Mouse (Mus musculus): ENCODE measurements around the gene Parva. TPM values are rescaled to one million over a fixed set of nuclear protein-coding genes. Genes with fewer than 3 reads are reported as not detected.

Gene Parva
- total RNA-seq, 1 experiment from 2014 or later, result not detected

GRCm38 (mm10) chr7:112416730-112417513 lies 10.4 kb upstream of the Parva start:
- no peak for ATAC-seq (replicated peaks; ENCODE audit: insufficient number of reproducible peaks, low FRiP score, low TSS enrichment, poor library complexity, severe bottlenecking)

GRCm38 (mm10) chr7:112417598-112417997 lies 9.7 kb upstream of the Parva start:
- no peak for ATAC-seq (replicated peaks; ENCODE audit: insufficient number of reproducible peaks, low FRiP score, low TSS enrichment, poor library complexity, severe bottlenecking)

- no peak for ATAC-seq (replicated peaks; ENCODE audit: insufficient number of reproducible peaks, low FRiP score, low TSS enrichment, poor library complexity, severe bottlenecking)
These were observed 3.9 kb upstream of the Parva start for GRCm38 (mm10) chr7:112423438-112423837.

GRCm38 (mm10) chr7:112426811-112427210 lies 494 bp upstream of the Parva start:
- ATAC-seq (replicated peaks; ENCODE audit: insufficient number of reproducible peaks, low FRiP score, low TSS enrichment, poor library complexity, severe bottlenecking), result no peak

- ATAC-seq (replicated peaks; ENCODE audit: insufficient number of reproducible peaks, low FRiP score, low TSS enrichment, poor library complexity, severe bottlenecking), result no peak
These were observed 842 bp downstream of the Parva start for GRCm38 (mm10) chr7:112428158-112428535.

- no peak for ATAC-seq (replicated peaks; ENCODE audit: insufficient number of reproducible peaks, low FRiP score, low TSS enrichment, poor library complexity, severe bottlenecking)
These were observed 12.5 kb downstream of the Parva start for GRCm38 (mm10) chr7:112439846-112440245.

- no peak for ATAC-seq (replicated peaks; ENCODE audit: insufficient number of reproducible peaks, low FRiP score, low TSS enrichment, poor library complexity, severe bottlenecking)
These were observed 17.1 kb downstream of the Parva start for GRCm38 (mm10) chr7:112444152-112444984.

GRCm38 (mm10) chr7:112444985-112445367 lies 17.7 kb downstream of the Parva start:
- ATAC-seq (replicated peaks; ENCODE audit: insufficient number of reproducible peaks, low FRiP score, low TSS enrichment, poor library complexity, severe bottlenecking), result no peak

GRCm38 (mm10) chr7:112446498-112446897 lies 19.2 kb downstream of the Parva start:
- ATAC-seq (replicated peaks; ENCODE audit: insufficient number of reproducible peaks, low FRiP score, low TSS enrichment, poor library complexity, severe bottlenecking), result no peak

GRCm38 (mm10) chr7:112449954-112450700 lies 22.8 kb downstream of the Parva start:
- ATAC-seq (replicated peaks; ENCODE audit: insufficient number of reproducible peaks, low FRiP score, low TSS enrichment, poor library complexity, severe bottlenecking), result no peak

GRCm38 (mm10) chr7:112452471-112452870 lies 25.2 kb downstream of the Parva start:
- no peak for ATAC-seq (replicated peaks; ENCODE audit: insufficient number of reproducible peaks, low FRiP score, low TSS enrichment, poor library complexity, severe bottlenecking)

- ATAC-seq (replicated peaks; ENCODE audit: insufficient number of reproducible peaks, low FRiP score, low TSS enrichment, poor library complexity, severe bottlenecking), result no peak
These were observed 26.5 kb downstream of the Parva start for GRCm38 (mm10) chr7:112453805-112454214.

- no peak for ATAC-seq (replicated peaks; ENCODE audit: insufficient number of reproducible peaks, low FRiP score, low TSS enrichment, poor library complexity, severe bottlenecking)
These were observed 27.1 kb downstream of the Parva start for GRCm38 (mm10) chr7:112454380-112454779.

- ATAC-seq (replicated peaks; ENCODE audit: insufficient number of reproducible peaks, low FRiP score, low TSS enrichment, poor library complexity, severe bottlenecking), result no peak
These were observed 27.6 kb downstream of the Parva start for GRCm38 (mm10) chr7:112454951-112455350.

- no peak for ATAC-seq (replicated peaks; ENCODE audit: insufficient number of reproducible peaks, low FRiP score, low TSS enrichment, poor library complexity, severe bottlenecking)
These were observed 28.3 kb downstream of the Parva start for GRCm38 (mm10) chr7:112455566-112456110.

- no peak for ATAC-seq (replicated peaks; ENCODE audit: insufficient number of reproducible peaks, low FRiP score, low TSS enrichment, poor library complexity, severe bottlenecking)
These were observed 30.1 kb downstream of the Parva start for GRCm38 (mm10) chr7:112457373-112457772.

GRCm38 (mm10) chr7:112457920-112458319 lies 30.6 kb downstream of the Parva start:
- no peak for ATAC-seq (replicated peaks; ENCODE audit: insufficient number of reproducible peaks, low FRiP score, low TSS enrichment, poor library complexity, severe bottlenecking)

- ATAC-seq (replicated peaks; ENCODE audit: insufficient number of reproducible peaks, low FRiP score, low TSS enrichment, poor library complexity, severe bottlenecking), result no peak
These were observed 31.1 kb downstream of the Parva start for GRCm38 (mm10) chr7:112458440-112458839.

GRCm38 (mm10) chr7:112463074-112463473 lies 35.8 kb downstream of the Parva start:
- no peak for ATAC-seq (replicated peaks; ENCODE audit: insufficient number of reproducible peaks, low FRiP score, low TSS enrichment, poor library complexity, severe bottlenecking)

All from monocyte, adult 5-6 weeks (primary cell).